Mouse (Mus musculus) heart, adult 10 weeks (tissue): Measurements from ENCODE around the gene Afdn. TPM values are rescaled to one million over a fixed set of nuclear protein-coding genes. Genes with fewer than 3 reads are reported as not detected.

ENCODE experiments used
- polyA plus RNA-seq: library from polyadenylated mRNA; stranded (reverse); fragments of 350-450 nt; fragmentation: Illumina TruSeq; extraction: RNeasy Lipid Tissue Mini Kit (QIAGEN cat#74804); gene quantifications from one replicate; pipeline ENCODE4 v1.2.3, GENCODE M21; 2014; ENCODE audit warnings: low read depth, low replicate concordance

Gene Afdn
- 76.1 TPM for polyA plus RNA-seq

DNA sequence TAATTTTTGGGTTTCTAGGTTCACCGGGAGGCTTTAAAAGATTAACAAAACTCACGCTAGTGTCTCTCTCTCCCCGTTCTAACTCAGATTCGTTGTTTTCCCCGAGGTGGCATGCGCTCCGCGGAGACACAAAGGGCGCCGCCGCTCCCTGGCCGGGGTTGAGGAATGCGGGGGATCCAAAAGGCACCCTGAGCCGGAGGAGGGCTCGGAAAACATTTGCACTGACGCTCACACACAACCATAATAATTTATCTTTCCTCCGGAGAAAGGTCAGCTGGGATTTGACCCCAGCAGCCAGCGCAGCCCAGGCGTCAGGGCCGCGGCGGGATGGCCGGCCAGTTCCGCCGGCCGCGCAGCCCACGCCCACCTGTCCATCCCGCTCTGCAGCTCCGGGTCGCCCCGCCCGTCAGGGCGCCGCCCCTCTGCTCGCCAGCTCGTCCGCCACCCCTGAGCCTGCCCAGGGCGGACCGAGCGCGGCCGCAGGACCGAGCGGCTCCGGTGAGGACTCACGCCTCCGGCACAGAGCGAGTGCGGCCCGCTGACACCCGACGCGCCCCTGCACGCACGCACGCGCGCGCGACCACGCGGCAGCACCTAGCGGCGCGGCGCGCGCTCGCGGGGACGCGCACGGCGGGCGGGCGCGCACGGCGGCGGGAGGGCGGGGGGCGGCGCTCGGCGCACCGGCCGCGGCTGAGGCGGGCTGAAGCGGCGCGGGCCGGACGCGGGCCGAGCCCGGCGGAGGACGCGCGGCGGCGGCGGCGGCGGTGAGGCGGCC is at the start of gene Afdn:
Afdn (plus strand) TSS at position 687 of the 775 bp plus-strand sequence.

DNA sequence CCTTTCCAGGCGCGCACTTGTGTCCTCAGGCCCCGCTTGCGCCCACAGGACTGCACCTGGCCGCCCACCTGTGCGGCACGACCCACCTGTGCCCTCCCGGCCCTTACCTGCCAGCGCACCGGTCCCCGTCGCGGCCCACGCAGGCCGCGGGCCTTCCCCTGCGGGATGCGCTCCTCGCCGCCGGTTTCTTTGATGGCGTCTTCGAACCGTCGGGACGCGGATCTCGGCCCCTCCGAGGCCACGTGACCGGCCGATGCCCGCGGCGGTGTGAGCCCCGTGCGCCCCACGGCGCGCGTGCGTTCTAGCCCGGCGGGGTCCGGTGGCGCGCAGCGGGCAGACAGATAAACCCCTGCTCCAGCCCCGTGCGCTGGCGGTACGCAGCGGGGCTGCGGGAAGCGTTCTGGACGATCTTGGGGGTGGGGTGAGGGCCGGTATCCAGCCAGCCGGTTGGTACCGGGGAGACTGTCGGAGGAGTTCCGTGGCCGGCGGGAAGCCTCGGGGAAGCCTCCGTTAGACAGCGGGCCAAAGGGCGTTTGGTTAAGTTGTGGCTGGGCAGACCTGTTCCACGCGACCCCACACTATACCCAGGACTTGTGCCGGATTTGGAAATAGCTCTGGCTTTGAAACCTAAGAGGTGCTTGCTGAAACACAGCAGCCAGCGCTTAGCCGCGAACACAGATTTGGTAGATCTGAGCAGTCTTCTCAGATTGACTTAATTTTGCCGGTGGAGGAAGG is 1.0 kb downstream of the Afdn start, which contains the start of gene Tcte2:
Tcte2 (minus strand) TSS at position 647 of the 735 bp plus-strand sequence.

DNA sequence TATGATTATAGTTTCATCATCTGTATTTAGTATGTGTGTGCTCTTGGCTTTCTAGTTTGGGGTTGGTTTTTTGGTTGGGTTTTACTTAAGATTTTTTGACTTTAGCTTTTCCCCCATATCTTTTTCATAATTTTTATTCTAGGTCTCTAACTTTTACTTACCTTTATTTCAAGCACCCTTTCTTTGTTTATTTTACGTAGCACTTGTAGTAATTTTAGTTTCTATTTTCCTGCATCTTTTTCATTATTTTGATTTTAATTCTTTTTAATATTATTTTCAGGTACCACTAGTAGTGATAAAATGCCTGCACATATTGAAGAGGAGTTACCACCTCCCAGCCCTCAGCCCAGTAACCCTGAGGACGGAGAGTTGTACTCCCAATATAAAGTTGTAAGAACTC is 187.7 kb downstream of the Afdn start, which contains the start of gene Gm7168:
Gm7168 (plus strand) TSS at position 301 of the 400 bp plus-strand sequence.

Other genes starting within 250 kb of the Afdn start
- gene Tcte2, start 1.3 kb downstream of the Afdn start, polyA plus RNA-seq: 3.7 TPM
- gene Gm7168, start 187.8 kb downstream of the Afdn start, polyA plus RNA-seq: not detected
- gene Gm7356, start 243.2 kb downstream of the Afdn start, polyA plus RNA-seq: not detected